Mouse (Mus musculus) bone marrow macrophage, adult 2 months (primary cell): ENCODE results near the gene Crtac1.

Experiments
- CTCF ChIP-seq: IDR thresholded peaks from 2 replicates; pipeline ENCODE4 v1.5.1; 2012; ENCODE audit warnings: low read depth, mild to moderate bottlenecking, low read length, moderate library complexity
- POLR2A ChIP-seq: IDR thresholded peaks from 2 replicates; pipeline ENCODE4 v1.6.1; 2012; ENCODE audit warnings: mild to moderate bottlenecking, low read depth, low read length, borderline replicate concordance

DNA sequence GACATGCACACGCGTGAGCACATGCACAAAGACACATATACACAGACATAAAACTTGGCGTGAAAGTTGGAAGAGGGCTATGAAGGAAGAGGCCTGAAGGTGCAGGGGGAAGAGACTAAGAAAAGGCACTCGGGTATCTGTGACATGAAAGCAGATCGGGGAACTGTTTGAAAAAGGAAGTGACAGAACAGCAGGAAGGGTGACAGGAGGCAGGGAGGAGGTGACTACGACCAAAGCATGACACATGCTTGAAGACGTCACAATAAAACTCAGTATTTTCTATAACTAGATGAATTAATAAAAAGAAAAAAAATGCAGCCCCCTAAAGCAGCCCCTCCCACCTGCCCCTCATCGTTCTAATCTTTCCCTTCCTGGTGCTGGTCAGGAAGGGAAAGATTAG is 125.8 kb downstream of the Crtac1 start:
- TF ChIP-seq CTCF: no peak
- TF ChIP-seq POLR2A: no peak
